Mouse (Mus musculus) cerebellum, postnatal 10 days (tissue): ENCODE results near the gene Gm21119.

ENCODE experiments used
- DNase-seq, 2 experiments: peaks; one replicate each; pipeline ENCODE4 v3.0.0; 2021; ENCODE audit warnings: mixed read lengths in 2 of 2

Gene Gm21119

DNA sequence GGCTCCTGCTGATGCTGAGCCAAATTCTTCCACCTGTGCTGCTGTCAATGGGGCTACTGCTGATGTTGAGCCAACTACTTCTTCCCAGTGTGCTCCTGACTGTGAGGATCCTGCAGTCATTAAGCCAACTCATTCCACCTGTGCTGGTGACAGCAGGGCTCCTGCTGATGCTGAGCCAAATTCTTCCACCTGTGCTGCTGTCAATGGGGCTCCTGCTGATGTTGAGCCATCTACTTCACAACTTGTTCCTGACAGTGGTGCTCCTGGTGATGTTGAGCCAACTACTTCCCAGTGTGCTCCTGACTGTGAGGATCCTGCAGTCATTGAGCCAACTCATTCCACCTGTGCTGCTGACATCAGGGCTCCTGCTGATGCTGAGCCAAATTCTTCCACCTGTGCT is 63.7 kb downstream of the Gm21119 start:
- DNase-seq, result peak in 1 of 2 experiments; percentile 0
